Mouse (Mus musculus) neural tube, embryonic 14.5 days (tissue): ENCODE results near the gene Acsl1. TPM values are rescaled to one million over a fixed set of nuclear protein-coding genes. Genes with fewer than 3 reads are reported as not detected.

ENCODE experiments used
- ATAC-seq: fragments of 200-750 bp; cut with Nextera tagmentation; 2 replicates; pipeline ENCODE4 v1.8.0; 2017; ENCODE audit warnings: low read depth, mild to moderate bottlenecking, moderate TSS enrichment, moderate library complexity
- H3K27ac ChIP-seq: fragments of 300-500 bp; sonication (generic); 2 replicates; pipeline ENCODE4 v1.5.1; 2014; ENCODE audit warnings: low read depth, mild to moderate bottlenecking, control low read depth, low read length, moderate library complexity, mixed read lengths
- H3K27me3 ChIP-seq: fragments of 300-500 bp; sonication (generic); 2 replicates; pipeline ENCODE4 v1.6.1; 2014; ENCODE audit warnings: low read length; ENCODE audit not compliant: control insufficient read depth, insufficient read depth
- H3K36me3 ChIP-seq: fragments of 300-500 bp; sonication (generic); 2 replicates; pipeline ENCODE4 v1.6.1; 2014; ENCODE audit warnings: low read length, mixed read lengths; ENCODE audit not compliant: control insufficient read depth, insufficient read depth
- H3K4me1 ChIP-seq: fragments of 300-500 bp; sonication (generic); 2 replicates; pipeline ENCODE4 v1.6.1; 2014; ENCODE audit warnings: low read length; ENCODE audit not compliant: control insufficient read depth, insufficient read depth
- H3K4me2 ChIP-seq: fragments of 300-500 bp; sonication (generic); 2 replicates; pipeline ENCODE4 v1.6.1; 2014; ENCODE audit warnings: mild to moderate bottlenecking, low read depth, low read length, control low read depth
- H3K4me3 ChIP-seq: fragments of 300-500 bp; sonication (generic); 2 replicates; pipeline ENCODE4 v1.5.1; 2014; ENCODE audit warnings: low read depth, low read length, control low read depth, mixed read lengths
- H3K9ac ChIP-seq: fragments of 300-500 bp; sonication (generic); replicated peaks from 2 replicates; pipeline ENCODE4 v1.6.1; 2014; ENCODE audit warnings: low read depth, mild to moderate bottlenecking, control low read depth, low read length, mixed read lengths
- H3K9me3 ChIP-seq: fragments of 300-500 bp; sonication (generic); 2 replicates; pipeline ENCODE4 v1.6.1; 2016; ENCODE audit warnings: low read length; ENCODE audit not compliant: control insufficient read depth
- WGBS: fragments of 180-500 bp; shearing (Covaris S2); extraction: QIAGEN DNeasy Blood & Tissue Kit; methylation state at CpG from one replicate; pipeline ENCODE4 v1.1.7; 2014; 5-methylcytosine and 5-hydroxymethylcytosine counted together
- polyA plus RNA-seq: library from polyadenylated mRNA; unstranded; fragments of >200 nt; fragmentation: Nextera tagmentation; extraction: Ambion mirVana; gene quantifications from 2 replicates; pipeline ENCODE4 v1.2.1, GENCODE M21; 2014

The Acsl1 gene
- polyA plus RNA-seq, 1 experiment from 2014 or later, result 19.9 TPM

DNA sequence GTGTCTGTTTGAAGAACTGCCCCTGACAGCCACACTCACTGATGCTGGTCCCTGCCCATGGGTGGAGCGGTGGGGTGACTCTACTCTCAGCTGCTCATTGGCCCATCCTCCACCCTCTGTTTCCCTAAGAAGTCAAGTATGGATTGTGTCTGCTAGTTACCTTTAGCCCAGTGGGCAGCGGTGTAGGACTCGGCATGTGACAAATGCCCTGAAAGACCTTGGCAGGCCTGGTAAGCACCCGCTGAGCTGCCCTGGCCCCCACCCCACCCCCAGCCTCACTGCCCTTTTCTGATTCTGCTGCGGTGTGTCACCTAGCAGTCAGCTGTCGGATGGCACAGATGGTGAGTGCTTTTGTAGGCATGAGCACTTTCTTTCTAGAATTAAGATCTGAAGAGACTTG is 20.0 kb downstream of the Acsl1 start:
- Histone ChIP-seq H3K27me3 (no peaks in the 10 kb centered on the region), H3K27ac (no peak overlapping the region), H3K36me3 (no peaks in the 10 kb centered on the region), H3K9me3 (no peaks in the 10 kb centered on the region), H3K4me1 (no peaks in the 10 kb centered on the region), H3K4me3 (no peak overlapping the region), H3K9ac (no peak overlapping the region), H3K4me2 (no peak overlapping the region)
- no peak for ATAC-seq
- 84% methylated on average over 6 of the region's 6 CpGs for WGBS

DNA sequence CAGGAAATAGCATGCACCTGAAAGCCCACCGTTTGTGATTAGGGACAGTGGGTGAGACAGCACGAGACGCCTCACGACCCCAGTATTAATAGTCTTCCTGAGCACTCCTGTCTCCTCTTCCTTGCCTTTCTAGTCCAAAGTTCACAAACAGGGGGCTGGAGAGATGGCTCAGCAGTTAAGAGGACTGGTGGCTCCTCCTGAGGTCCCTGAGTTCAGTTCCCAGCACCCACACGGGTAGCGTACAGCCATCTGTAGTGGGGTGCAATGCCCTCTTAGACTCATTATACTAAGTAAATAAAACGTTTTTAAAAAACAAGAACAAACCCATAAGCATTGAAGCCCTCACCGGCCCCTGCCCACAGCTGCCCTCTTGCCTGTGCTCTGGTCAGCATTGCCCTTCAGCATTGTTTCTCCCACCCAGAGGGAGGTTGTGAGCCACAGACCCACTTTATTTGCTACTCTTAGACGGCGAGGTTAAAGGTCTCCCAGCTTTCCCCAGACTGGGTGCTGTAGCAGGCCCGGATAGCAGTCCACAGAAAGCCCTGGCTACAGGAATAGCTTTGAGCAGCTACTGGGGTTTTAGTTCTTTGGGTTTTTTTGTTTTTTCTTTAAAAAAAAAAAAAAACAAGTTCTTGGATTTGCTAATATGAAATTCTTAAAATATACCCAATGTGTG is 22.8 kb downstream of the Acsl1 start:
- Histone ChIP-seq H3K27me3 (no peaks in the 10 kb centered on the region), H3K36me3 (no peaks in the 10 kb centered on the region), H3K9ac (no peak overlapping the region), H3K4me2 (no peak overlapping the region), H3K4me3 (no peak overlapping the region), H3K27ac (no peak overlapping the region), H3K4me1 (no peaks in the 10 kb centered on the region), H3K9me3 (no peaks in the 10 kb centered on the region)
- WGBS, result 89% methylated on average over 11 of the region's 11 CpGs
- ATAC-seq, result no peak

DNA sequence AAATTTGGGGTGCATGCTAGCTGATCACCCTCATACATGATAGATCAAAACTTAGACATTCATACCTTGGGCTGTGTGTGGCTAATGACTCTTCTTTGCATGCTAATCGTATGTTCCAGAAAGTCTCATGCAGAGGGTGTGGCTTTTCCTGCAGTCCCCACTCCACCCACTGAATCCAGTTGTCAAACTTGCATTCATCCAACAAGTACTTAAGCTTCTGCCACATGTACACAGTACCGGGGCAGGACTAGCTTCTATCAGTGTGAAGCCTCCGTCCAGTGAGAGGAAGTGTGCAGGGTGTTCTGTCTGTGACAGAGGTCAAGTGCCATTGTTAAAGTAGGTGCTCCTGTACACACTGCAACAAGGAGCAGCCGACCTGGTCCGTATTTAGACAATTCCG is 26.0 kb downstream of the Acsl1 start:
- Histone ChIP-seq H3K4me1 (no peaks in the 10 kb centered on the region), H3K9ac (no peak overlapping the region), H3K9me3 (no peaks in the 10 kb centered on the region), H3K4me3 (no peak overlapping the region), H3K27ac (no peak overlapping the region), H3K4me2 (no peak overlapping the region), H3K36me3 (no peaks in the 10 kb centered on the region), H3K27me3 (no peaks in the 10 kb centered on the region)
- WGBS, result 88% methylated on average over 6 of the region's 6 CpGs
- ATAC-seq, result no peak

GRCm38 (mm10) chr8:46497314-46498011 is 26.6 kb downstream of the Acsl1 start:
- no peak overlapping the region for H3K9ac ChIP-seq
- 82% methylated on average over 15 of the region's 15 CpGs for WGBS
- no peak overlapping the region for H3K27ac ChIP-seq
- no peak overlapping the region for H3K4me2 ChIP-seq
- H3K4me1 ChIP-seq, result no peaks in the 10 kb centered on the region
- no peaks in the 10 kb centered on the region for H3K36me3 ChIP-seq
- H3K27me3 ChIP-seq, result no peaks in the 10 kb centered on the region
- ATAC-seq, result no peak
- H3K4me3 ChIP-seq, result no peak overlapping the region
- H3K9me3 ChIP-seq, result no peaks in the 10 kb centered on the region

- WGBS, result 50% methylated on average over 19 of the region's 19 CpGs
Observed at GRCm38 (mm10) chr8:46499376-46500061, 28.7 kb downstream of the Acsl1 start.

DNA sequence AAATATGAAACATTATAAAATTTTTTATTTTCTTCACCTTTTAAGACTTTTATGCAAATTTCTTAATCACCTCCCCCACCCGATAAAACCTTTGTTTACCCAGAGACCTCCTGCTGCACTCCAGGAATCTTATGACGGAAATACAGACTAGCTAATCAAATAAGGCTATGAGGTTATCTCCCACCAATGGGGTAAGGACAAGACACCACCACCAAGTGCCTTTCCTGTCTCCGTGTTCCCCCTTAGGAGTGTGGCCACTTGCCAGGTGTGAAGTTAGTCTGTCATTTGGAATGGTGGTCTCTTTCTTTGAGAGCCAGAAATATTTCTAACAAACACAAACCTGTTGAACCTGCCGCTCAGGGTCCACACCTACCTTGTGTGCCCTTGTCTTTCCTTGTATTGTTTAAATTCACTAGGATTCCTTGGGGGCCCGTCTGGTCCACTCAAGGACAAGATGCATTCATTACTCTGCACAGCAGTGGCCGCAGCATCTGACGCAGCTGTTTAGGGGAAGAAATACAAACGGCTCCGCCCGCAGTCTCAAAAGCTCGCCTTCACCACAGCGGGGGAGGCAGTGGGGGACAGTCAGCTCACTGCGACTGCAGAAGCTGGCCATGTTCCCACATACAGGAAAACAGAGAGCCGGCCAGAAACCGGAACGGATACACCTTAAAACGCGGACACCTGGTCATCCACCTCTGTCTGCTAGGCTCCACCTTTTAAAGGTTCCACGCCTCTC is 31.7 kb downstream of the Acsl1 start:
- no peak for ATAC-seq
- WGBS, result 24% methylated on average over 19 of the region's 19 CpGs

More at GRCm38 (mm10) chr8:46499376-46500061, 28.7 kb downstream of the Acsl1 start:
- no peak overlapping the region for H3K27ac ChIP-seq
- H3K9ac ChIP-seq, result no peak overlapping the region
- H3K36me3 ChIP-seq, result no peaks in the 10 kb centered on the region
- ATAC-seq, result peak; percentile 60; the same call in 1 of the 2 replicates
- H3K9me3 ChIP-seq, result no peaks in the 10 kb centered on the region
- no peak overlapping the region for H3K4me2 ChIP-seq
- no peaks in the 10 kb centered on the region for H3K27me3 ChIP-seq
- no peaks in the 10 kb centered on the region for H3K4me1 ChIP-seq
- H3K4me3 ChIP-seq, result no peak overlapping the region

DNA sequence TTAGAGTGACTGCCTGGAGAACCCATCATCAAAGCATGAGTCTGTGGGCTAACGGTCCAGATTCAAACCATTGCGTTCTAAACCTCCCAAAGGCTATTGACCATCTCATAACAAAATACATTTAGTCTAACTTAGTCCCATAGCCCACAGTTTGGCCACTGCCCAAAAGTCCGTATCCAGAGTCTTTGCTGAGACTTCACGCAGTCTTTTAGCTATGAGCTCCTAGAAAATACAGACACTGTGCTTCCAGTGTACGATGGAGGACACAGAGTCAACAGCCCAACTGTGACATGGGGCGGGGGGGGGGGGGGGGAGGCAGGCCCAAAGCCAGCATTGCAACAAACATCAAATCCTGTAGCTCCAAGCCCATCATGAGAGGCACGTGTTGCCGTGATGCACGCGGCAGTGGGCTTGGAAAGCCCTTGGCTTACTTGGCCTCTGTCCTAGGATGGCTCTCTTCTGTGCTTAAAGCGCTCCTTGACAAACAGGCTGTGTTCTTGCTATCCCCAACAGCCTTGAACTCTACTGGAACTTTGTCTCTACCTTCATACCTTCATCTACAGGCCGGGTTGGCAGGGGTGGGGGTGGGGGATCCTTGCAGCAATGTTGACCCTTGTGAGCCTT is 32.3 kb downstream of the Acsl1 start:
- no peak for ATAC-seq
- H3K27ac ChIP-seq, result no peak overlapping the region
- H3K4me3 ChIP-seq, result peak overlapping the region; percentile 22; the same call in 1 of the 2 replicates
- H3K27me3 ChIP-seq, result no peaks in the 10 kb centered on the region
- no peaks in the 10 kb centered on the region for H3K36me3 ChIP-seq
- H3K4me1 ChIP-seq, result no peaks in the 10 kb centered on the region
- no peak overlapping the region; the same call in 1 of the 2 replicates for H3K9ac ChIP-seq
- 76% methylated on average over 12 of the region's 12 CpGs for WGBS
- H3K4me2 ChIP-seq, result peak overlapping the region; percentile 36
- H3K9me3 ChIP-seq, result no peaks in the 10 kb centered on the region

More for the DNA sequence above, 31.7 kb downstream of the Acsl1 start:
- H3K9me3 ChIP-seq, result no peaks in the 10 kb centered on the region
- H3K4me1 ChIP-seq, result no peaks in the 10 kb centered on the region
- no peak overlapping the region for H3K27ac ChIP-seq
- H3K27me3 ChIP-seq, result no peaks in the 10 kb centered on the region
- peak overlapping the region; percentile 22; the same call in 1 of the 2 replicates for H3K4me3 ChIP-seq
- no peaks in the 10 kb centered on the region for H3K36me3 ChIP-seq
- H3K4me2 ChIP-seq, result peak overlapping the region; percentile 36
- no peak overlapping the region; the same call in 1 of the 2 replicates for H3K9ac ChIP-seq

- WGBS, result 70% methylated on average over 3 of the region's 3 CpGs
Observed at GRCm38 (mm10) chr8:46504196-46504595, 33.4 kb downstream of the Acsl1 start.

More at GRCm38 (mm10) chr8:46504196-46504595, 33.4 kb downstream of the Acsl1 start:
- Histone ChIP-seq H3K4me2 (no peak overlapping the region), H3K9me3 (no peaks in the 10 kb centered on the region), H3K27ac (no peak overlapping the region), H3K4me3 (no peak overlapping the region), H3K36me3 (no peaks in the 10 kb centered on the region), H3K27me3 (no peaks in the 10 kb centered on the region), H3K9ac (no peak overlapping the region), H3K4me1 (no peaks in the 10 kb centered on the region)
- no peak for ATAC-seq
